Mouse (Mus musculus) forebrain, embryonic 12.5 days (tissue): ENCODE measurements at regions not wholly inside any gene's neighbourhood (a gene's known extent, or its start where the extent isn't known, plus 50 kb on each side); places are given as distances from the start of the nearest gene placed in this dataset.

Source experiments
- ATAC-seq: fragments of 200-750 bp; cut with Nextera tagmentation; 2 replicates; pipeline ENCODE4 v1.8.0; 2017; ENCODE audit warnings: moderate TSS enrichment; ENCODE audit not compliant: low FRiP score
- H3K27ac ChIP-seq: fragments of 300-500 bp; sonication (generic); 2 replicates; pipeline ENCODE4 v1.5.1; 2016; ENCODE audit warnings: mild to moderate bottlenecking
- H3K27me3 ChIP-seq: fragments of 300-500 bp; sonication (generic); 2 replicates; pipeline ENCODE4 v1.6.1; 2016; ENCODE audit warnings: mild to moderate bottlenecking
- H3K36me3 ChIP-seq: fragments of 300-500 bp; sonication (generic); replicated peaks from 2 replicates; pipeline ENCODE4 v1.6.1; 2016; ENCODE audit warnings: mild to moderate bottlenecking
- H3K4me1 ChIP-seq: fragments of 300-500 bp; sonication (generic); 2 replicates; pipeline ENCODE4 v1.6.1; 2016
- H3K4me2 ChIP-seq: fragments of 300-500 bp; sonication (generic); 2 replicates; pipeline ENCODE4 v1.6.1; 2016; ENCODE audit warnings: mild to moderate bottlenecking, moderate library complexity
- H3K4me3 ChIP-seq: fragments of 300-500 bp; sonication (generic); replicated peaks from 2 replicates; pipeline ENCODE4 v1.5.1; 2016; ENCODE audit warnings: mild to moderate bottlenecking
- H3K9ac ChIP-seq: fragments of 300-500 bp; sonication (generic); 2 replicates; pipeline ENCODE4 v1.6.1; 2016; ENCODE audit warnings: mild to moderate bottlenecking
- H3K9me3 ChIP-seq: fragments of 300-500 bp; sonication (generic); 2 replicates; pipeline ENCODE4 v1.6.1; 2016
- WGBS: fragments of 180-500 bp; shearing (Covaris S2); methylation state at CpG from one replicate; pipeline ENCODE4 v1.1.7; 2016; 5-methylcytosine and 5-hydroxymethylcytosine counted together

GRCm38 (mm10) chr12:51294971-51295477 is 52.8 kb upstream of the G2e3 start:
- WGBS, result 89% methylated on average over 4 of the region's 4 CpGs
- no peak overlapping the region for H3K4me3 ChIP-seq
- no peak overlapping the region for H3K9ac ChIP-seq
- no peak for ATAC-seq
- no peaks in the 10 kb centered on the region for H3K9me3 ChIP-seq
- H3K27me3 ChIP-seq, result no peaks in the 10 kb centered on the region
- no peak overlapping the region for H3K4me2 ChIP-seq
- H3K27ac ChIP-seq, result no peak overlapping the region
- no peaks in the 10 kb centered on the region for H3K4me1 ChIP-seq
- H3K36me3 ChIP-seq, result no peaks in the 10 kb centered on the region

DNA sequence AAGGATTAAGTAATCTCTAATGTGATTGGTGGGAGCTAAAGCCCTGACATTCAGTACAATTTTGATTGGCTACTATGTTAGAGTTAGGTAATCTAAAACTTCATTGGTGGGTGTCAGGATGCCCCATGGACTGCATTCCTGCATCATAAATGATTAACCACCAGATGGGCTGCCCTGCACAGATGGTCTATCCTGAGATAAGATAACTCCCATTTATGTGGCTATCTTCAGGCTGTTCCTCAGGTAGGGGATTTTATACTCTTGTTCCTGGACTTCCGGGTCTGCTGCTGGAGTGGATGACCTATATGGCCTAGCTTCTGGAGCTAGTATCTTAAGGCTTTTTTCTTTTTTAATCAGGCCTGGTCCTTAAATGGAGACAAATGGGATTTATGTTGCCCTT is 69.5 kb upstream of the G2e3 start:
- 84% methylated on average over 1 of the region's 1 CpGs for WGBS
- Histone ChIP-seq H3K27ac (no peak overlapping the region), H3K27me3 (no peaks in the 10 kb centered on the region), H3K4me2 (no peak overlapping the region), H3K9ac (no peak overlapping the region), H3K9me3 (no peaks in the 10 kb centered on the region), H3K36me3 (no peaks in the 10 kb centered on the region), H3K4me3 (no peak overlapping the region), H3K4me1 (no peaks in the 10 kb centered on the region; the same call in 1 of the 2 replicates)
- no peak for ATAC-seq

GRCm38 (mm10) chr12:51275818-51276538 is 71.9 kb upstream of the G2e3 start:
- H3K4me3 ChIP-seq, result no peak overlapping the region
- no peaks in the 10 kb centered on the region; the same call in 1 of the 2 replicates for H3K4me1 ChIP-seq
- WGBS, result 48% methylated on average over 14 of the region's 14 CpGs
- no peaks in the 10 kb centered on the region for H3K9me3 ChIP-seq
- H3K27ac ChIP-seq, result no peak overlapping the region
- ATAC-seq, result peak; percentile 49; the same call in 1 of the 2 replicates
- H3K9ac ChIP-seq, result no peak overlapping the region
- no peaks in the 10 kb centered on the region for H3K27me3 ChIP-seq
- no peak overlapping the region for H3K4me2 ChIP-seq
- no peaks in the 10 kb centered on the region for H3K36me3 ChIP-seq

DNA sequence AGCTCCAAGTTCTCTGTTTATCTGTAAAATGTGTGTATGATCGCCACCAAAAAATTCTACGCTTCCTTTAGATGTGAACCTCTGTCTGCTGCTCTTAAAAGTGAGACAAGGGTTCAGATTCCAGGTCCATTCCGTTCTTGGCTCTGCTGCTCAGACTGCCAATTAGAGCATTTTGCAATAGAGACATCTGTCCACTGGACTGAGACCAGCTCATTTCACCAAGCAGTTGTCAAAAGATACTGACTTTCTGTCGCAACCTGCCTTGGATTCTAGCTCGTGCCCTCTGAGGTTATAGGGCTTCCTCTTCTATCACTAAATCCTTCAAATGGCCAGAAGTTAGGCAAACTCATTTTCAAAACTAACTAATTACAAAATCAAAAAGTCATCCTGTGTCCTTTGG is 74.4 kb upstream of the G2e3 start:
- 79% methylated on average over 5 of the region's 5 CpGs for WGBS
- Histone ChIP-seq H3K27me3 (no peaks in the 10 kb centered on the region), H3K4me3 (no peak overlapping the region), H3K27ac (no peak overlapping the region), H3K36me3 (no peaks in the 10 kb centered on the region), H3K4me1 (no peaks in the 10 kb centered on the region; the same call in 1 of the 2 replicates), H3K9me3 (no peaks in the 10 kb centered on the region), H3K4me2 (no peak overlapping the region), H3K9ac (no peak overlapping the region)
- ATAC-seq, result no peak

DNA sequence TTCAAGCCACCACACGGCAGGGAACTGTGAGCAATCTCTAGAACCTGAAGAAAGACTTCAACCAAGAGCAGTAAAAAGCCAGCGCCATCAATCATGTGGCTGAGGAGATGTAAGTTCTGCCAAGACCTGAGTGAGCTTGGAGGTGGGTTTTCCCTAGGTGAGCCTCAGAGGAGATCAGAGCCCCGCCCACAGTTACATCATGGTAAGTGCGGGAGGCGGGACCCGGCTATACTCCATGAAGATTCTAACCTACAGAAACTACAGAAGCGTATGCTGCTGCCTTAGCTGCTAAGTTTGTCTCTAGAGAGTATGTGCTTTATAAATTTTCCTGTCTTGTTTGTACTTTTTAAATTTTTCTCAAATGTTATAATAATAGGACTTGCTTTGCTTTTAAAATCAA is 105.0 kb upstream of the G2e3 start:
- WGBS, result 87% methylated on average over 7 of the region's 7 CpGs
- no peak overlapping the region for H3K4me3 ChIP-seq

DNA sequence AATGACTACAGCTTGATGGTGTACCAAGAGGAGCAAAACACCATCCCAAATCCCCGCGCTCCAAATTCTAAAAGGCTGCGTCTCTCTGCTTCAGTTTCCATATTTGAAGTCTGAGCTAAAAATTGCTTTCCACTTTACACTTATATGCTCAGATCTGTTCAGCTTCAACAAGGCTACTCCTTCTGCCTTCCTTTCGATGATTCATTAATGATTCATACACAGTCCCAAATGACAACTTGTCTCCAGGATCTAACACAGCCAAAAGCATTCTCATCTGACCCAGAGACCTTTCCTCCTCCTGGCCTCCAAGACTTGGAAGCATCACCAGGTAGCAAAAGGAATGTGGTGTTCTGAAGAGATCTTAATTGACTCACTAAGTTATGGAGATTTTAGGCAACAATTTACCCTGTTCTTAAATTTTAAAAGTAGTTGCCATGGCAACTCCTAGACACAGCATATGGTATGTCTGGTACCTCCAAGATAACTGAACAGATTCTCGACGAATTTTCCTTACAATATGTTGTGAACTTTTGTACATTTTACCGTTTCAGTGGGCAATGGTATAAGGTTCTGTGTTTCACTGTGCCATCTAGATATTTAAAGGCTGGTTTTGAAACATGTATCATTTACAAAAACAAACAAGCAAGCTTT is 106.6 kb upstream of the G2e3 start:
- H3K9ac ChIP-seq, result no peak overlapping the region
- no peak overlapping the region for H3K4me3 ChIP-seq
- no peak overlapping the region for H3K4me2 ChIP-seq
- no peak for ATAC-seq
- no peaks in the 10 kb centered on the region for H3K27me3 ChIP-seq
- H3K36me3 ChIP-seq, result no peaks in the 10 kb centered on the region
- H3K9me3 ChIP-seq, result no peaks in the 10 kb centered on the region
- H3K4me1 ChIP-seq, result no peaks in the 10 kb centered on the region
- 89% methylated on average over 7 of the region's 7 CpGs for WGBS
- no peak overlapping the region for H3K27ac ChIP-seq

More for the DNA sequence above, 105.0 kb upstream of the G2e3 start:
- no peak overlapping the region for H3K4me2 ChIP-seq
- no peak for ATAC-seq
- H3K27me3 ChIP-seq, result no peaks in the 10 kb centered on the region
- H3K27ac ChIP-seq, result no peak overlapping the region
- H3K4me1 ChIP-seq, result no peaks in the 10 kb centered on the region
- H3K9me3 ChIP-seq, result no peaks in the 10 kb centered on the region
- H3K9ac ChIP-seq, result no peak overlapping the region
- H3K36me3 ChIP-seq, result no peaks in the 10 kb centered on the region

- Histone ChIP-seq H3K27ac (no peak overlapping the region), H3K4me1 (no peaks in the 10 kb centered on the region), H3K9ac (no peak overlapping the region), H3K36me3 (no peaks in the 10 kb centered on the region), H3K9me3 (no peaks in the 10 kb centered on the region), H3K27me3 (no peaks in the 10 kb centered on the region), H3K4me2 (no peak overlapping the region), H3K4me3 (no peak overlapping the region)
- no peak for ATAC-seq
- WGBS, result 45% methylated on average over 2 of the region's 2 CpGs
These were observed 136.2 kb upstream of the G2e3 start for GRCm38 (mm10) chr12:51211691-51212090.

DNA sequence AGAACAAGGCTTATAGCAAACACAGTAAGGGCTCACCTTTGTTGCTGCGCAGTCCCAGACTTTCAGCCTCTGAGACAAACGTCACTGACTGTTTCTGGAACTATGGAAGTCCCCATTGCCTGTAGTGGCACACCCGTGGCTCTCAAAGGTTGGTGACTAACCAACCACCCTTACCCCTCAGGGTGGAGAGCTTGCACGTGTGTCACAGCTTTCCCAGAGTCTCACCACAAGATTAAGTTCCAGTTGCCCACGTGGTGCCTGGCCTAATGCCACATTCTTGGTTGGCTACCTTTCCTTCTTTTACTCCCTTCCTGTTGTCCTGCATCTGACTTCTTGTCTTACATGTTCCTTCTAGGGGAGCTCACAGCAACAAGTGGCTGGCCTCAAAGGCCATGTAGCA is 151.6 kb upstream of the G2e3 start:
- 77% methylated on average over 5 of the region's 5 CpGs for WGBS
- ATAC-seq, result no peak
- Histone ChIP-seq H3K4me3 (no peak overlapping the region), H3K27me3 (no peaks in the 10 kb centered on the region), H3K27ac (no peak overlapping the region), H3K4me2 (no peak overlapping the region), H3K36me3 (no peaks in the 10 kb centered on the region), H3K9me3 (no peaks in the 10 kb centered on the region), H3K4me1 (no peaks in the 10 kb centered on the region), H3K9ac (no peak overlapping the region)

DNA sequence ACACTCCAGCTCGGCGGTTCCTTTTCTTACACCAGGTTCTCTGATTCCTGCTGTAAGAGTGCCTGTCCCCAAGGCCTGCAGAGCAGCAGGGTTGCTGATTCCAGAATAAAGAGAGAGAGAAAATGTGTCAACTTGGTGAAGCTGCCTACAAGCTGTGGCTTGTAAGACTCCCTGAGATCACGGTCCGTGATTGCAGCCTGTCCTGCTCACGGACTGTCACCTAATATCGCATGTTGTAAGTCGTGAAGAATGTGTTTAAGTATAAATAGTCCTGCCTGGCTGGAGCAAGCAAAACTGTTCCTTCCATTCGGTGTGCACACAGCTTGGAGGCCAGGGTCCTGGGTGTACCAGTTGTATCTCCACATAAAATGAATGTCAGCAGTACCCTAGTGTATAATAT is 152.7 kb upstream of the G2e3 start:
- H3K27me3 ChIP-seq, result no peaks in the 10 kb centered on the region
- H3K4me3 ChIP-seq, result no peak overlapping the region
- no peaks in the 10 kb centered on the region for H3K36me3 ChIP-seq
- no peak overlapping the region for H3K27ac ChIP-seq
- peaks cover 10% of the 10 kb centered on the region for H3K4me1 ChIP-seq
- H3K9me3 ChIP-seq, result no peaks in the 10 kb centered on the region
- H3K4me2 ChIP-seq, result no peak overlapping the region
- WGBS, result 72% methylated on average over 8 of the region's 8 CpGs
- H3K9ac ChIP-seq, result no peak overlapping the region
- no peak for ATAC-seq

DNA sequence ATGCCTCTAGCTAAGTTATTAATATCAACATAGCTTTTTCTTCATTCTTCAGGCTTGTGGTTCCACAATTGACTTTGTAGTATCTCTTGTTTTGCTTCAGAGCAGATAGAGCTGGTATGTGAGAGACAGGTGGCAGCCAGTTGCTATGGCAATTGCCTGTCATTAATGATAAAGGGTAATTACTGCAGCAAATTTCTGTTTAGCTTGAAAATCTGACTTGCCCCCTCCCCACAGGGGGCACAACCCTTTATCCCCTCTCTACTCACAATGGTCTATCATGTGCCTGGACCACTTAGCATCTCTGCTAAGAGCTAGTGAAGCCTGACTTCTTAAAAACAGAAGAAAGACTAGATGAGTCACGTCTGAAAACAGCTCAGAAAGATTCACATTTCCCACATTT is 157.1 kb upstream of the G2e3 start:
- no peaks in the 10 kb centered on the region for H3K9me3 ChIP-seq
- H3K27me3 ChIP-seq, result no peaks in the 10 kb centered on the region
- no peaks in the 10 kb centered on the region for H3K36me3 ChIP-seq
- no peak overlapping the region for H3K4me2 ChIP-seq
- no peak overlapping the region for H3K9ac ChIP-seq
- no peak overlapping the region for H3K4me3 ChIP-seq
- ATAC-seq, result peak; percentile 55
- H3K27ac ChIP-seq, result peak overlapping the region; percentile 43; the same call in 1 of the 2 replicates
- 13% methylated on average over 1 of the region's 1 CpGs for WGBS
- H3K4me1 ChIP-seq, result peaks cover 15% of the 10 kb centered on the region

- H3K4me1 ChIP-seq, result peaks cover 15% of the 10 kb centered on the region
- no peaks in the 10 kb centered on the region for H3K27me3 ChIP-seq
- H3K27ac ChIP-seq, result peak overlapping the region; percentile 43
- no peak overlapping the region for H3K4me3 ChIP-seq
- H3K9ac ChIP-seq, result no peak overlapping the region
- WGBS, result 36% methylated on average over 5 of the region's 5 CpGs
- H3K36me3 ChIP-seq, result no peaks in the 10 kb centered on the region
- no peak overlapping the region for H3K4me2 ChIP-seq
- peak; percentile 72 for ATAC-seq
- no peaks in the 10 kb centered on the region for H3K9me3 ChIP-seq
These were observed 157.7 kb upstream of the G2e3 start for GRCm38 (mm10) chr12:51190186-51190585.

GRCm38 (mm10) chr12:51188229-51188628 is 159.6 kb upstream of the G2e3 start:
- Histone ChIP-seq H3K4me1 (peaks cover 15% of the 10 kb centered on the region), H3K36me3 (no peaks in the 10 kb centered on the region), H3K27ac (no peak overlapping the region), H3K4me3 (no peak overlapping the region), H3K9me3 (no peaks in the 10 kb centered on the region), H3K4me2 (no peak overlapping the region), H3K9ac (no peak overlapping the region), H3K27me3 (no peaks in the 10 kb centered on the region)
- peak; percentile 66 for ATAC-seq

- H3K4me1 ChIP-seq, result peaks cover 15% of the 10 kb centered on the region
- no peaks in the 10 kb centered on the region for H3K36me3 ChIP-seq
- no peak overlapping the region for H3K4me2 ChIP-seq
- ATAC-seq, result no peak
- 42% methylated on average over 6 of the region's 6 CpGs for WGBS
- no peak overlapping the region for H3K9ac ChIP-seq
- no peak overlapping the region for H3K27ac ChIP-seq
- H3K9me3 ChIP-seq, result no peaks in the 10 kb centered on the region
- H3K4me3 ChIP-seq, result no peak overlapping the region
- no peaks in the 10 kb centered on the region for H3K27me3 ChIP-seq
These were observed 160.1 kb upstream of the G2e3 start for GRCm38 (mm10) chr12:51187726-51188125.
